Mouse (Mus musculus): ENCODE data around the gene Sectm1b.

- TF ChIP-seq CTCF (IDR thresholded peaks at IDR 0.05; ENCODE audit: low read depth): no peak
- TF ChIP-seq EP300 (IDR thresholded peaks at IDR 0.05; ENCODE audit: low read depth): no peak
Measured at GRCm38 (mm10) chr11:121099762-121100161, 36.4 kb upstream of the Sectm1b start.

All from liver, postnatal 0 days (tissue).